Mouse (Mus musculus) limb, embryonic 12.5 days (tissue): ENCODE data around the gene Sowaha. TPM values are rescaled to one million over a fixed set of nuclear protein-coding genes. Genes with fewer than 3 reads are reported as not detected.

Experiments
- ATAC-seq: fragments of 200-750 bp; cut with Nextera tagmentation; 2 replicates; pipeline ENCODE4 v1.8.0; 2017; ENCODE audit warnings: low read depth, moderate TSS enrichment; ENCODE audit not compliant: insufficient number of reproducible peaks, insufficient read depth, low FRiP score, low TSS enrichment
- H3K27ac ChIP-seq: fragments of 300-500 bp; sonication (generic); 2 replicates; pipeline ENCODE4 v1.5.1; 2016; ENCODE audit warnings: mild to moderate bottlenecking, moderate library complexity
- H3K27me3 ChIP-seq: fragments of 300-500 bp; sonication (generic); 2 replicates; pipeline ENCODE4 v1.6.1; 2016; ENCODE audit warnings: mild to moderate bottlenecking, moderate library complexity
- H3K36me3 ChIP-seq: fragments of 300-500 bp; sonication (generic); 2 replicates; pipeline ENCODE4 v1.6.1; 2016; ENCODE audit warnings: mild to moderate bottlenecking, moderate library complexity
- H3K4me1 ChIP-seq: fragments of 300-500 bp; sonication (generic); replicated peaks from 2 replicates; pipeline ENCODE4 v1.6.1; 2016
- H3K4me2 ChIP-seq: fragments of 300-500 bp; sonication (generic); 2 replicates; pipeline ENCODE4 v1.6.1; 2016; ENCODE audit warnings: mild to moderate bottlenecking, moderate library complexity
- H3K4me3 ChIP-seq: fragments of 300-500 bp; sonication (generic); replicated peaks from 2 replicates; pipeline ENCODE4 v1.5.1; 2016; ENCODE audit warnings: mild to moderate bottlenecking
- H3K9ac ChIP-seq: fragments of 300-500 bp; sonication (generic); replicated peaks from 2 replicates; pipeline ENCODE4 v1.6.1; 2016; ENCODE audit warnings: mild to moderate bottlenecking, moderate library complexity
- H3K9me3 ChIP-seq: fragments of 300-500 bp; sonication (generic); 2 replicates; pipeline ENCODE4 v1.6.1; 2016; ENCODE audit warnings: mild to moderate bottlenecking, moderate library complexity
- WGBS: fragments of 180-500 bp; shearing (Covaris S2); methylation state at CpG from one replicate; pipeline ENCODE4 v1.1.7; 2016; 5-methylcytosine and 5-hydroxymethylcytosine counted together
- polyA plus RNA-seq: library from polyadenylated mRNA; unstranded; fragments of >200 nt; fragmentation: Nextera tagmentation; extraction: Ambion mirVana; gene quantifications from 2 replicates; pipeline ENCODE4 v1.2.1, GENCODE M21; 2016

Gene Sowaha
- polyA plus RNA-seq, 1 experiment from 2014 or later = 0.24 TPM

GRCm38 (mm10) chr11:53504376-53504775, 24.3 kb upstream of the Sowaha start:
- no peak for ATAC-seq
- peaks cover 13% of the 10 kb centered on the region; the same call in 1 of the 2 replicates for H3K4me1 ChIP-seq
- no peak overlapping the region for H3K27ac ChIP-seq
- 0 out of 2 replicates have a peak, but pooled peaks cover 4% of the 10 kb centered on the region for H3K27me3 ChIP-seq
- 90% methylated on average over 8 of the region's 8 CpGs for WGBS
- H3K4me2 ChIP-seq = no peak overlapping the region
- H3K4me3 ChIP-seq = no peak overlapping the region
- no peak overlapping the region for H3K9ac ChIP-seq
- no peaks in the 10 kb centered on the region for H3K9me3 ChIP-seq
- no peaks in the 10 kb centered on the region for H3K36me3 ChIP-seq

GRCm38 (mm10) chr11:53503738-53504137, 23.7 kb upstream of the Sowaha start:
- H3K27ac ChIP-seq = no peak overlapping the region
- H3K4me2 ChIP-seq = no peak overlapping the region
- no peaks in the 10 kb centered on the region for H3K9me3 ChIP-seq
- H3K27me3 ChIP-seq = 0 out of 2 replicates have a peak, but pooled peaks cover 4% of the 10 kb centered on the region
- H3K4me1 ChIP-seq = peaks cover 13% of the 10 kb centered on the region; the same call in 1 of the 2 replicates
- no peak overlapping the region for H3K9ac ChIP-seq
- no peak overlapping the region for H3K4me3 ChIP-seq
- H3K36me3 ChIP-seq = no peaks in the 10 kb centered on the region
- ATAC-seq = no peak
- 86% methylated on average over 5 of the region's 5 CpGs for WGBS

- no peaks in the 10 kb centered on the region for H3K36me3 ChIP-seq
- 0 out of 2 replicates have a peak, but pooled peaks cover 4% of the 10 kb centered on the region for H3K27me3 ChIP-seq
- H3K9me3 ChIP-seq = no peaks in the 10 kb centered on the region
- ATAC-seq = no peak
- no peak overlapping the region for H3K4me3 ChIP-seq
- H3K4me1 ChIP-seq = peaks cover 13% of the 10 kb centered on the region; the same call in 1 of the 2 replicates
- H3K9ac ChIP-seq = no peak overlapping the region
- H3K4me2 ChIP-seq = no peak overlapping the region
- WGBS = 81% methylated on average over 8 of the region's 8 CpGs
- H3K27ac ChIP-seq = no peak overlapping the region
These were observed 22.1 kb upstream of the Sowaha start for GRCm38 (mm10) chr11:53502039-53502765.

GRCm38 (mm10) chr11:53500569-53500968, 20.5 kb upstream of the Sowaha start:
- WGBS = 12% methylated on average over 11 of the region's 11 CpGs
- Histone ChIP-seq H3K36me3 (no peaks in the 10 kb centered on the region), H3K4me1 (peaks cover 19% of the 10 kb centered on the region; the same call in 1 of the 2 replicates), H3K9ac (no peak overlapping the region), H3K27ac (no peak overlapping the region), H3K27me3 (0 out of 2 replicates have a peak, but pooled peaks cover 4% of the 10 kb centered on the region), H3K9me3 (no peaks in the 10 kb centered on the region), H3K4me2 (peak overlapping the region; percentile 40), H3K4me3 (no peak overlapping the region)
- ATAC-seq = no peak; the same call in 1 of the 2 replicates

GRCm38 (mm10) chr11:53496946-53497345, 16.9 kb upstream of the Sowaha start:
- no peak overlapping the region for H3K27ac ChIP-seq
- H3K4me1 ChIP-seq = peaks cover 15% of the 10 kb centered on the region; the same call in 1 of the 2 replicates

GRCm38 (mm10) chr11:53495417-53495816, 15.3 kb upstream of the Sowaha start:
- 68% methylated on average over 6 of the region's 6 CpGs for WGBS
- ATAC-seq = no peak
- Histone ChIP-seq H3K27me3 (0 out of 2 replicates have a peak, but pooled peaks cover 4% of the 10 kb centered on the region), H3K27ac (no peak overlapping the region), H3K9me3 (no peaks in the 10 kb centered on the region), H3K9ac (no peak overlapping the region), H3K4me1 (peaks cover 13% of the 10 kb centered on the region; the same call in 1 of the 2 replicates), H3K36me3 (no peaks in the 10 kb centered on the region), H3K4me3 (no peak overlapping the region), H3K4me2 (no peak overlapping the region)

More at GRCm38 (mm10) chr11:53496946-53497345, 16.9 kb upstream of the Sowaha start:
- Histone ChIP-seq H3K27me3 (0 out of 2 replicates have a peak, but pooled peaks cover 4% of the 10 kb centered on the region), H3K4me2 (no peak overlapping the region), H3K36me3 (no peaks in the 10 kb centered on the region), H3K9ac (no peak overlapping the region), H3K9me3 (no peaks in the 10 kb centered on the region), H3K4me3 (no peak overlapping the region)
- no peak for ATAC-seq
- 71% methylated on average over 6 of the region's 6 CpGs for WGBS

- Histone ChIP-seq H3K27me3 (no peaks in the 10 kb centered on the region), H3K27ac (no peak overlapping the region), H3K36me3 (no peaks in the 10 kb centered on the region), H3K9ac (no peak overlapping the region), H3K4me2 (no peak overlapping the region), H3K9me3 (no peaks in the 10 kb centered on the region), H3K4me1 (peaks cover 12% of the 10 kb centered on the region; the same call in 1 of the 2 replicates), H3K4me3 (no peak overlapping the region)
- WGBS = 26% methylated on average over 3 of the region's 3 CpGs
- no peak for ATAC-seq
These were observed 13.3 kb upstream of the Sowaha start for GRCm38 (mm10) chr11:53493243-53493955.

- no peaks in the 10 kb centered on the region for H3K36me3 ChIP-seq
- no peak overlapping the region for H3K4me2 ChIP-seq
- H3K27me3 ChIP-seq = peaks cover 13% of the 10 kb centered on the region
- H3K27ac ChIP-seq = 0 out of 2 replicates have a peak overlapping the region, but pooled peaks have one; percentile 23
- H3K9me3 ChIP-seq = no peaks in the 10 kb centered on the region
- ATAC-seq = no peak
- H3K4me1 ChIP-seq = peaks cover 19% of the 10 kb centered on the region
- H3K4me3 ChIP-seq = no peak overlapping the region
- WGBS = 34% methylated on average over 8 of the region's 8 CpGs
- H3K9ac ChIP-seq = no peak overlapping the region
These were observed 11.9 kb upstream of the Sowaha start for GRCm38 (mm10) chr11:53491954-53492401.

- 83% methylated on average over 9 of the region's 9 CpGs for WGBS
- peaks cover 18% of the 10 kb centered on the region for H3K4me1 ChIP-seq
These were observed 9.3 kb upstream of the Sowaha start for GRCm38 (mm10) chr11:53489421-53489820.

GRCm38 (mm10) chr11:53489007-53489406, 8.9 kb upstream of the Sowaha start:
- H3K9me3 ChIP-seq = 0 out of 2 replicates have a peak, but pooled peaks cover 4% of the 10 kb centered on the region
- H3K4me3 ChIP-seq = no peak overlapping the region
- WGBS = 98% methylated on average over 5 of the region's 5 CpGs
- H3K27ac ChIP-seq = no peak overlapping the region
- no peak overlapping the region for H3K9ac ChIP-seq
- H3K36me3 ChIP-seq = no peaks in the 10 kb centered on the region
- peaks cover 24% of the 10 kb centered on the region for H3K27me3 ChIP-seq
- peaks cover 18% of the 10 kb centered on the region for H3K4me1 ChIP-seq
- H3K4me2 ChIP-seq = no peak overlapping the region
- ATAC-seq = no peak

More at GRCm38 (mm10) chr11:53489421-53489820, 9.3 kb upstream of the Sowaha start:
- Histone ChIP-seq H3K9me3 (0 out of 2 replicates have a peak, but pooled peaks cover 4% of the 10 kb centered on the region), H3K4me2 (no peak overlapping the region), H3K4me3 (no peak overlapping the region), H3K27ac (no peak overlapping the region), H3K27me3 (peaks cover 24% of the 10 kb centered on the region), H3K9ac (no peak overlapping the region), H3K36me3 (no peaks in the 10 kb centered on the region)
- no peak for ATAC-seq
